Mouse (Mus musculus) embryonic facial prominence, embryonic 15.5 days (tissue): ENCODE data around the gene Tmem72. TPM values are rescaled to one million over a fixed set of nuclear protein-coding genes. Genes with fewer than 3 reads are reported as not detected.

ENCODE experiments used
- ATAC-seq: fragments of 200-750 bp; cut with Nextera tagmentation; 2 replicates; pipeline ENCODE4 v1.8.0; 2017; ENCODE audit warnings: low read depth, moderate TSS enrichment; ENCODE audit not compliant: insufficient number of reproducible peaks, low FRiP score, low TSS enrichment
- H3K27ac ChIP-seq: fragments of 300-500 bp; sonication (generic); replicated peaks from 2 replicates; pipeline ENCODE4 v1.5.1; 2015; ENCODE audit warnings: mild to moderate bottlenecking, inconsistent platforms
- H3K27me3 ChIP-seq: fragments of 300-500 bp; sonication (generic); 2 replicates; pipeline ENCODE4 v1.6.1; 2015; ENCODE audit warnings: inconsistent platforms
- H3K36me3 ChIP-seq: fragments of 300-500 bp; sonication (generic); 2 replicates; pipeline ENCODE4 v1.6.1; 2015; ENCODE audit warnings: mild to moderate bottlenecking, inconsistent platforms
- H3K4me1 ChIP-seq: fragments of 300-500 bp; sonication (generic); 2 replicates; pipeline ENCODE4 v1.6.1; 2015; ENCODE audit warnings: inconsistent platforms
- H3K4me2 ChIP-seq: fragments of 300-500 bp; sonication (generic); replicated peaks from 2 replicates; pipeline ENCODE4 v1.6.1; 2015; ENCODE audit warnings: mild to moderate bottlenecking, inconsistent platforms
- H3K4me3 ChIP-seq: fragments of 300-500 bp; sonication (generic); replicated peaks from 2 replicates; pipeline ENCODE4 v1.5.1; 2015; ENCODE audit warnings: mild to moderate bottlenecking, inconsistent platforms
- H3K9ac ChIP-seq: fragments of 300-500 bp; sonication (generic); 2 replicates; pipeline ENCODE4 v1.6.1; 2015; ENCODE audit warnings: inconsistent platforms
- H3K9me3 ChIP-seq: fragments of 300-500 bp; sonication (generic); replicated peaks from 2 replicates; pipeline ENCODE4 v1.6.1; 2016; ENCODE audit warnings: inconsistent platforms
- WGBS: fragments of 180-500 bp; shearing (Covaris S2); methylation state at CpG from one replicate; pipeline ENCODE4 v1.1.7; 2015; 5-methylcytosine and 5-hydroxymethylcytosine counted together
- polyA plus RNA-seq: library from polyadenylated mRNA; unstranded; fragments of >200 nt; fragmentation: Nextera tagmentation; extraction: Ambion mirVana; gene quantifications from 2 replicates; pipeline ENCODE4 v1.2.1, GENCODE M21; 2015

The Tmem72 gene
- polyA plus RNA-seq, 1 experiment from 2014 or later = 0.15 TPM

GRCm38 (mm10) chr6:116667382-116667781 lies 49.3 kb downstream of the Tmem72 start:
- H3K27me3 ChIP-seq = peaks cover 7% of the 10 kb centered on the region; the same call in 1 of the 2 replicates
- no peak for ATAC-seq
- 66% methylated on average over 3 of the region's 3 CpGs for WGBS
- H3K36me3 ChIP-seq = no peaks in the 10 kb centered on the region
- no peak overlapping the region for H3K9ac ChIP-seq
- no peaks in the 10 kb centered on the region for H3K9me3 ChIP-seq
- peaks cover 21% of the 10 kb centered on the region; the same call in 1 of the 2 replicates for H3K4me1 ChIP-seq
- no peak overlapping the region for H3K4me2 ChIP-seq
- no peak overlapping the region for H3K27ac ChIP-seq
- no peak overlapping the region for H3K4me3 ChIP-seq

DNA sequence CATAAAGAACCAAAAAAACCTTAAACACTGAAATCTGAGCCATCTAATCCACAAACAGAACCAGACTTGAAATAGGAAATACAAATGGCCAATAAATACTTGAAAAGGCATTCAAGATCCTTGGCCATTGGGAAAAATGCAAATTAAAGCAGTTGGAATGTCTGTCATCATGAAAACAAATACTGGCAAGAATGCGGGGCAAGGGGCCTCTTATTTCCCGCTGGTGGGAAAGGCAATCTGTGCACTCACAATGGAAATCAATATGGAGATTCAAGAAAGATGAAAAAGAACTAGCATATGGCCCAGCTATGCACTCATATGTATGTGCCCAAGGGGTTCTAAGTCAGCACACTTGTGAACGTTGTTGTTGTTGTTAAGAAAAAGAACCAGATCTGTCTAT lies 49.8 kb downstream of the Tmem72 start:
- no peak overlapping the region for H3K4me3 ChIP-seq
- no peak overlapping the region for H3K27ac ChIP-seq
- H3K9ac ChIP-seq = no peak overlapping the region
- WGBS = 44% methylated on average over 3 of the region's 3 CpGs
- no peak for ATAC-seq
- peaks cover 21% of the 10 kb centered on the region; the same call in 1 of the 2 replicates for H3K4me1 ChIP-seq
- H3K36me3 ChIP-seq = no peaks in the 10 kb centered on the region
- no peak overlapping the region for H3K4me2 ChIP-seq
- peaks cover 6% of the 10 kb centered on the region; the same call in 1 of the 2 replicates for H3K27me3 ChIP-seq
- no peaks in the 10 kb centered on the region for H3K9me3 ChIP-seq

DNA sequence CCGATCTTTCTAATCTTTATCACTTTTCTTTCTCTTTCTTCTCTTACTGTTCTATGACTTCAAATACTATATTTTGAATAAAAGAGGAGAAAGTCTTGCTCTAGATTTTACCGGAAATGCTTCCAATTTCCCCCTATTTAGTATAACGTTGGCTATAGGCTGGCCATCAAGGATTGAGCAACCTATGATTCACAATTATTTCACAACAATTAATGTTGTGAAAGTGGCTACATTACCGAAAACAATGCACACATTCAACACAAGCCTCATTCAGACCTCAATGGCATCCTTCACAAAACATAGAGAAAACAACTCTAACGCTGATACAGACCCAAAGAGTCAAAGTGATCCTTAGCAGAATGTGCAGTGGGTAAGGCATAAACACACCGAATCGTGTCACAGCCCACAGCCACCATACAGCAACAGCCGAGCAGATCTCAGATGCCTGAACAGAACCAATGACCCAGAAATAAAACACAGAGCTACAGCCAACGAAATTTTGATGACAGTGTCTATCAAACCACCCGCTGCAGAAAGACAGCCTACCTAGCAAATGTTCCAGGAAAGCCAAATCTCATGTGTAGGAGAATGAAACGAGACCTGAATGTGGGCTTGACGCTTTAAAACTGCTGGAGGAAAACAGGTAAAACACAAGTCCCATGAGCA lies 50.5 kb downstream of the Tmem72 start:
- WGBS = 84% methylated on average over 12 of the region's 12 CpGs
- no peaks in the 10 kb centered on the region for H3K9me3 ChIP-seq
- H3K27me3 ChIP-seq = no peaks in the 10 kb centered on the region
- ATAC-seq = no peak
- peaks cover 16% of the 10 kb centered on the region; the same call in 1 of the 2 replicates for H3K4me1 ChIP-seq
- H3K4me2 ChIP-seq = no peak overlapping the region
- no peak overlapping the region for H3K9ac ChIP-seq
- no peaks in the 10 kb centered on the region for H3K36me3 ChIP-seq
- H3K27ac ChIP-seq = no peak overlapping the region
- H3K4me3 ChIP-seq = no peak overlapping the region

- no peaks in the 10 kb centered on the region for H3K9me3 ChIP-seq
- no peak for ATAC-seq
- H3K27ac ChIP-seq = no peak overlapping the region
- peaks cover 8% of the 10 kb centered on the region; the same call in 1 of the 2 replicates for H3K4me1 ChIP-seq
- H3K36me3 ChIP-seq = no peaks in the 10 kb centered on the region
- 48% methylated on average over 3 of the region's 3 CpGs for WGBS
- no peak overlapping the region for H3K4me3 ChIP-seq
- H3K4me2 ChIP-seq = no peak overlapping the region
- H3K9ac ChIP-seq = no peak overlapping the region
- H3K27me3 ChIP-seq = no peaks in the 10 kb centered on the region
Measured at GRCm38 (mm10) chr6:116664830-116665229, 51.9 kb downstream of the Tmem72 start.

DNA sequence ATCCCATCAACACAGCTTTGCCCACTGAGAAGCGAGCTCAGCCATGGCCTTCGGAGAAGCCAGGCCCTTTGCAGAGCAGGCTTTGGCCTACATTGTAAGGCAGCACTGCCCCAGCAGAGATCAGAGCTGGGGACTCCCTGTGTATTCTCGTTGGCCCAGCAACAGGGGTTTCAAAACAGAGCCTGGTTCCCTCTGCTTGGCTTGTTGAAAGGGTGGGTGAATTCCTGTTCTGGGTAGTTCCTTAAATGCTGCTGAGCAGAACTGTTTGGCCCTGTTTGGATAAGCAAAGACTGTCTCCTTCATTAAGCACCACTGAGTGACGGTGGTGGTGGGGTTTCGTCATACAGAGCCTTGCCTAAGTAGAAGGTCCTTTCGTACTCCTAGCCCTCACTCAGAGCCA lies 52.7 kb downstream of the Tmem72 start:
- Histone ChIP-seq H3K9me3 (no peaks in the 10 kb centered on the region), H3K4me1 (peaks cover 8% of the 10 kb centered on the region; the same call in 1 of the 2 replicates), H3K36me3 (no peaks in the 10 kb centered on the region), H3K4me3 (no peak overlapping the region), H3K27ac (no peak overlapping the region), H3K27me3 (no peaks in the 10 kb centered on the region), H3K4me2 (no peak overlapping the region), H3K9ac (no peak overlapping the region)
- WGBS = 81% methylated on average over 6 of the region's 6 CpGs
- ATAC-seq = no peak

GRCm38 (mm10) chr6:116663364-116663763 lies 53.3 kb downstream of the Tmem72 start:
- Histone ChIP-seq H3K9me3 (no peaks in the 10 kb centered on the region), H3K27me3 (no peaks in the 10 kb centered on the region), H3K4me3 (no peak overlapping the region), H3K36me3 (no peaks in the 10 kb centered on the region), H3K4me1 (peaks cover 8% of the 10 kb centered on the region; the same call in 1 of the 2 replicates), H3K9ac (no peak overlapping the region), H3K27ac (no peak overlapping the region), H3K4me2 (no peak overlapping the region)
- no peak for ATAC-seq
- WGBS = 73% methylated on average over 2 of the region's 2 CpGs

- H3K4me1 ChIP-seq = peaks cover 4% of the 10 kb centered on the region; the same call in 1 of the 2 replicates
- H3K27me3 ChIP-seq = no peaks in the 10 kb centered on the region
- no peak overlapping the region for H3K9ac ChIP-seq
- H3K9me3 ChIP-seq = no peaks in the 10 kb centered on the region
- no peak overlapping the region for H3K27ac ChIP-seq
- no peak overlapping the region for H3K4me2 ChIP-seq
- no peak overlapping the region for H3K4me3 ChIP-seq
- ATAC-seq = no peak
- WGBS = 55% methylated on average over 9 of the region's 9 CpGs
- H3K36me3 ChIP-seq = no peaks in the 10 kb centered on the region
Measured at GRCm38 (mm10) chr6:116653684-116654454, 62.8 kb downstream of the Tmem72 start.

DNA sequence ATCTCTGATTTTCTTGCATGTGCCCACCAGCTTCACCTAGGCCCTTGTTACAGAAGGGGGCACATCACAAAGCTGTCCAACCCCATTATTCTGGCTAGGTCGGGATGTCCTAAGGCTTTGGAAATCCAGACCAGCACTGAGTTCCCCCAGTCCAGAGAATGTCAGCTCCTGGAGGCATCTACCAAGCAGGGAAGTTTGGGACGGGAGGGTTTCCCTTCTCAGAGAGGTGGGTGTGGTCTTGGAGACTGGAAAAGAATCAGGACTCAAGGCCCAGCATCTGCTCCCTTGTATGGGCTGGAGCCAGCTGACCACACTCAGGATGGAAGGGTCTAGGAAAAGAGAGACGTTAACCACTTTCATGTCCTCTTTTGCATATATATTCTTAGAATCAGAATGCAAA lies 63.5 kb downstream of the Tmem72 start:
- no peak overlapping the region for H3K4me3 ChIP-seq
- no peak for ATAC-seq
- H3K27ac ChIP-seq = no peak overlapping the region
- no peak overlapping the region for H3K9ac ChIP-seq
- H3K9me3 ChIP-seq = no peaks in the 10 kb centered on the region
- no peak overlapping the region for H3K4me2 ChIP-seq
- WGBS = 72% methylated on average over 3 of the region's 3 CpGs
- peaks cover 4% of the 10 kb centered on the region; the same call in 1 of the 2 replicates for H3K4me1 ChIP-seq
- no peaks in the 10 kb centered on the region for H3K27me3 ChIP-seq
- H3K36me3 ChIP-seq = no peaks in the 10 kb centered on the region

GRCm38 (mm10) chr6:116651437-116652118 lies 65.1 kb downstream of the Tmem72 start:
- no peak overlapping the region for H3K27ac ChIP-seq
- 73% methylated on average over 20 of the region's 20 CpGs for WGBS
- peak overlapping the region; percentile 17 for H3K4me2 ChIP-seq
- H3K9ac ChIP-seq = no peak overlapping the region
- no peaks in the 10 kb centered on the region for H3K9me3 ChIP-seq
- no peaks in the 10 kb centered on the region for H3K36me3 ChIP-seq
- peaks cover 4% of the 10 kb centered on the region; the same call in 1 of the 2 replicates for H3K4me1 ChIP-seq
- no peak for ATAC-seq
- H3K27me3 ChIP-seq = no peaks in the 10 kb centered on the region
- H3K4me3 ChIP-seq = peak overlapping the region; percentile 16; the same call in 1 of the 2 replicates

GRCm38 (mm10) chr6:116650406-116650805 lies 66.3 kb downstream of the Tmem72 start, which contains the start of gene Depp1:
Gene Depp1 (plus strand): TSS chr6:116650609.
- H3K4me3 ChIP-seq = peak within 1 kb of the TSS; percentile 16; the same call in 1 of the 2 replicates
- no peak within 1 kb of the TSS for H3K27ac ChIP-seq
- 36% methylated on average over 6 of the region's 6 CpGs for WGBS
- peaks cover 3% of the 10 kb centered on the region; the same call in 1 of the 2 replicates for H3K27me3 ChIP-seq
- no peak within 1 kb of the TSS; the same call in 1 of the 2 replicates for H3K4me2 ChIP-seq
- H3K9ac ChIP-seq = no peak within 1 kb of the TSS
- H3K36me3 ChIP-seq = no peaks in the 10 kb centered on the region
- no peaks in the 10 kb centered on the region for H3K9me3 ChIP-seq
- no peak for ATAC-seq
- peaks cover 4% of the 10 kb centered on the region; the same call in 1 of the 2 replicates for H3K4me1 ChIP-seq

- H3K4me3 ChIP-seq = no peak overlapping the region
- no peak for ATAC-seq
- H3K27ac ChIP-seq = no peak overlapping the region
- no peak overlapping the region for H3K9ac ChIP-seq
- H3K27me3 ChIP-seq = peaks cover 3% of the 10 kb centered on the region; the same call in 1 of the 2 replicates
- H3K9me3 ChIP-seq = no peaks in the 10 kb centered on the region
- WGBS = 85% methylated on average over 7 of the region's 7 CpGs
- no peak overlapping the region for H3K4me2 ChIP-seq
- H3K4me1 ChIP-seq = peaks cover 4% of the 10 kb centered on the region; the same call in 1 of the 2 replicates
- H3K36me3 ChIP-seq = no peaks in the 10 kb centered on the region
Measured at GRCm38 (mm10) chr6:116649811-116650210, 66.9 kb downstream of the Tmem72 start.
